Comparison of ENCODE assay signal across 28 mouse cellular contexts in genomic region chr9:78355611-78356010, GRCm38 (mm10). TPM values are rescaled to one million over a fixed set of nuclear protein-coding genes. Genes with fewer than 3 reads are reported as not detected.
DNase-seq lines count a peak whose midpoint lies in the region; ATAC-seq and TF ChIP-seq lines count a peak whose summit lies in the region.
"Had no signal": no experiment of that assay in that cellular context is flagged by ENCODE, and none has a peak within 500 bp of the region (broad histone marks: within the 10 kb centered on the region; RNA-seq: fewer than 3 reads in every experiment).

TSS of gene Gsta2 (minus strand) at chr9:78355788.

- H3K4me1 ChIP-seq in kidney, embryonic 16.5 days (ENCODE audit: insufficient read depth, low read length): no peaks in the 10 kb centered on the region
- peaks cover 3% of the 10 kb centered on the region; the same call in 1 of the 2 replicates for H3K4me1 ChIP-seq in liver, postnatal 0 days (ENCODE audit: insufficient read depth)
- no peaks in the 10 kb centered on the region for H3K4me1 ChIP-seq in intestine, postnatal 0 days (replicated peaks; ENCODE audit: control insufficient read depth, insufficient read depth, low read length)
- H3K4me1 ChIP-seq in stomach, postnatal 0 days (replicated peaks; ENCODE audit: control insufficient read depth, insufficient read depth): no peaks in the 10 kb centered on the region
- H3K4me1 ChIP-seq: hindbrain, embryonic 12.5 days; lung, embryonic 15.5 days; midbrain, embryonic 10.5 days; midbrain, embryonic 15.5 days; neural tube, embryonic 15.5 days had no signal

- WGBS in kidney, embryonic 16.5 days: 89% methylated on average over 8 of the region's 8 CpGs
- 68% methylated on average over 8 of the region's 8 CpGs for WGBS in liver, postnatal 0 days (ENCODE audit: insufficient replicate concordance)
- 68% methylated on average over 8 of the region's 8 CpGs for WGBS in intestine, postnatal 0 days
- 88% methylated on average over 8 of the region's 8 CpGs for WGBS in stomach, postnatal 0 days

- H3K27me3 ChIP-seq in kidney, embryonic 16.5 days (ENCODE audit: insufficient read depth, low read length): no peaks in the 10 kb centered on the region
- H3K27me3 ChIP-seq in liver, postnatal 0 days (ENCODE audit: insufficient read depth, low read length): no peaks in the 10 kb centered on the region
- no peaks in the 10 kb centered on the region for H3K27me3 ChIP-seq in intestine, postnatal 0 days (replicated peaks; ENCODE audit: control insufficient read depth, insufficient read depth, low read length)
- no peaks in the 10 kb centered on the region for H3K27me3 ChIP-seq in stomach, postnatal 0 days (ENCODE audit: control insufficient read depth, insufficient read depth, low read length)
- H3K27me3 ChIP-seq: hindbrain, embryonic 12.5 days; lung, embryonic 15.5 days; midbrain, embryonic 15.5 days; neural tube, embryonic 15.5 days had no signal

- no peak within 1 kb of the TSS for H3K4me3 ChIP-seq in kidney, embryonic 16.5 days (ENCODE audit: low read length)
- H3K4me3 ChIP-seq in liver, postnatal 0 days (ENCODE audit: low read depth, low read length): no peak within 1 kb of the TSS
- no peak within 1 kb of the TSS for H3K4me3 ChIP-seq in intestine, postnatal 0 days (ENCODE audit: low read depth, low read length)
- H3K4me3 ChIP-seq in stomach, postnatal 0 days (ENCODE audit: low read depth, low read length): no peak within 1 kb of the TSS
- H3K4me3 ChIP-seq: hindbrain, embryonic 12.5 days; lung, embryonic 15.5 days; midbrain, embryonic 10.5 days; midbrain, embryonic 15.5 days; neural tube, embryonic 15.5 days had no signal

- ATAC-seq in kidney, embryonic 16.5 days (ENCODE audit: low FRiP score, low TSS enrichment): no peak
- ATAC-seq in liver, postnatal 0 days: 0 out of 2 replicates have a peak, but pooled peaks have one; percentile 10
- ATAC-seq in intestine, postnatal 0 days: 0 out of 2 replicates have a peak, but pooled peaks have one; percentile 42
- no peak for ATAC-seq in stomach, postnatal 0 days (ENCODE audit: low FRiP score, low TSS enrichment)
- ATAC-seq: activated CD4-positive, CD25-positive, alpha-beta regulatory T cell, adult 4 months; forebrain, embryonic 14.5 days; midbrain, embryonic 15.5 days had no signal

- no peak within 1 kb of the TSS for H3K9ac ChIP-seq in kidney, embryonic 16.5 days (replicated peaks; ENCODE audit: low read length)
- no peak within 1 kb of the TSS for H3K9ac ChIP-seq in liver, postnatal 0 days (replicated peaks)
- no peak within 1 kb of the TSS for H3K9ac ChIP-seq in intestine, postnatal 0 days (ENCODE audit: low read depth, low read length)
- no peak within 1 kb of the TSS for H3K9ac ChIP-seq in stomach, postnatal 0 days (ENCODE audit: low read length)
- H3K9ac ChIP-seq: hindbrain, embryonic 12.5 days; liver, embryonic 14.5 days; lung, embryonic 15.5 days; midbrain, embryonic 15.5 days; neural tube, embryonic 15.5 days had no signal

- no peak for TF ChIP-seq CTCF in liver, postnatal 0 days (IDR thresholded peaks at IDR 0.05; ENCODE audit: low read depth)
- TF ChIP-seq CTCF in intestine, postnatal 0 days (IDR thresholded peaks at IDR 0.05; ENCODE audit: low read depth): no peak
- TF ChIP-seq CTCF in stomach, postnatal 0 days (IDR thresholded peaks at IDR 0.05; ENCODE audit: low read depth): no peak

- H3K27ac ChIP-seq in kidney, embryonic 16.5 days (ENCODE audit: low read length): 0 out of 2 replicates have a peak within 1 kb of the TSS, but pooled peaks have one; percentile 50
- peak within 1 kb of the TSS; percentile 50 for H3K27ac ChIP-seq in liver, postnatal 0 days (ENCODE audit: low read depth)
- H3K27ac ChIP-seq in intestine, postnatal 0 days (ENCODE audit: low read depth, low read length): peak within 1 kb of the TSS; percentile 51
- no peak within 1 kb of the TSS for H3K27ac ChIP-seq in stomach, postnatal 0 days (replicated peaks)
- H3K27ac ChIP-seq: hindbrain, embryonic 12.5 days; liver, embryonic 14.5 days; lung, embryonic 15.5 days; midbrain, embryonic 10.5 days; midbrain, embryonic 15.5 days; neural tube, embryonic 15.5 days had no signal

- no peak for TF ChIP-seq EP300 in liver, postnatal 0 days (IDR thresholded peaks at IDR 0.05; ENCODE audit: low read depth)
- no peak for TF ChIP-seq EP300 in stomach, postnatal 0 days (optimal IDR thresholded peaks at IDR 0.05)

- no peaks in the 10 kb centered on the region for H3K9me3 ChIP-seq in kidney, embryonic 16.5 days (ENCODE audit: low read length)
- H3K9me3 ChIP-seq in liver, postnatal 0 days (ENCODE audit: low read length): no peaks in the 10 kb centered on the region
- no peaks in the 10 kb centered on the region for H3K9me3 ChIP-seq in intestine, postnatal 0 days (ENCODE audit: control insufficient read depth)
- no peaks in the 10 kb centered on the region for H3K9me3 ChIP-seq in stomach, postnatal 0 days (ENCODE audit: control insufficient read depth, low read length)
- H3K9me3 ChIP-seq: hindbrain, embryonic 12.5 days; lung, embryonic 15.5 days; midbrain, embryonic 10.5 days; midbrain, embryonic 15.5 days; neural tube, embryonic 15.5 days had no signal

- no peak for DNase-seq in kidney, postnatal 4 days
- no peak for DNase-seq in liver, postnatal 0 days
- DNase-seq in liver: no peak
- DNase-seq in stomach, postnatal 0 days (ENCODE audit: low spot score): no peak
- DNase-seq in right cerebral cortex, postnatal 25 days: no peak
- DNase-seq: adrenal gland, adult 2 months; B cell, adult 2 months; cerebellum, adult 2 months; cerebellum, postnatal 14 days; gastrocnemius, postnatal 14 days; heart, postnatal 36 days; kidney, adult 18-20 months; retina, postnatal 1 day; right cerebral cortex, postnatal 14 days had no signal

- H3K36me3 ChIP-seq in kidney, embryonic 16.5 days (ENCODE audit: insufficient read depth, low read length): no peaks in the 10 kb centered on the region
- H3K36me3 ChIP-seq in liver, postnatal 0 days (replicated peaks; ENCODE audit: insufficient read depth, low read length): no peaks in the 10 kb centered on the region
- no peaks in the 10 kb centered on the region for H3K36me3 ChIP-seq in intestine, postnatal 0 days (ENCODE audit: control insufficient read depth, insufficient read depth)
- no peaks in the 10 kb centered on the region for H3K36me3 ChIP-seq in stomach, postnatal 0 days (ENCODE audit: control insufficient read depth, insufficient read depth, low read length)
- H3K36me3 ChIP-seq: hindbrain, embryonic 12.5 days; lung, embryonic 15.5 days; midbrain, embryonic 10.5 days; midbrain, embryonic 15.5 days; neural tube, embryonic 15.5 days had no signal

- no peak within 1 kb of the TSS for H3K4me2 ChIP-seq in kidney, embryonic 16.5 days (replicated peaks; ENCODE audit: low read depth, low read length)
- H3K4me2 ChIP-seq in liver, postnatal 0 days (ENCODE audit: low read depth, low read length): no peak within 1 kb of the TSS
- no peak within 1 kb of the TSS for H3K4me2 ChIP-seq in intestine, postnatal 0 days (replicated peaks; ENCODE audit: low read depth)
- H3K4me2 ChIP-seq in stomach, postnatal 0 days (replicated peaks; ENCODE audit: low read depth): no peak within 1 kb of the TSS
- H3K4me2 ChIP-seq: heart, embryonic 11.5 days; hindbrain, embryonic 12.5 days; lung, embryonic 15.5 days; midbrain, embryonic 15.5 days; neural tube, embryonic 15.5 days had no signal

RNA-seq across cellular contexts. Expression of gene Gsta2, which starts in this region (rescaled TPM):
- polyA plus RNA-seq in kidney, embryonic 16.5 days (2015; fragmentation: Nextera tagmentation; extraction: Ambion mirVana): 92.0 and 109 TPM in 2 replicates
- 1.3 and 2.3 TPM in 2 replicates for polyA plus RNA-seq in liver, postnatal 0 days (2015; fragmentation: Nextera tagmentation; extraction: Ambion mirVana)
- 94.5 and 130 TPM in 2 replicates for polyA plus RNA-seq in intestine, postnatal 0 days (2015; fragmentation: Nextera tagmentation; extraction: Ambion mirVana)
- polyA plus RNA-seq in stomach, postnatal 0 days (2015; fragmentation: Nextera tagmentation; extraction: Ambion mirVana): 69.4 and 82.2 TPM in 2 replicates
- polyA plus RNA-seq: activated CD4-positive, CD25-positive, alpha-beta regulatory T cell, adult 4 months; adrenal gland, adult 2 months; cerebellum, adult 2 months; embryonic facial prominence, embryonic 11.5 days; forebrain, embryonic 14.5 days; heart, embryonic 11.5 days; hindbrain, embryonic 12.5 days; large intestine, adult 2 months; limb, embryonic 11.5 days; midbrain, embryonic 10.5 days; midbrain, embryonic 15.5 days; neural tube, embryonic 15.5 days had no signal

Comparison
In these comparisons a context has a peak if more than half of its experiments do, and no peak if none do; other contexts are left out.
1. RNA of gene Gsta2 (polyA plus RNA-seq): 92.0 to 109 TPM in kidney, embryonic 16.5 days, 94.5 to 130 TPM in intestine, postnatal 0 days and 69.4 to 82.2 TPM in stomach, postnatal 0 days; 1.3 to 2.3 TPM in liver, postnatal 0 days; every median in the first group is over 10 times any median in the second.
2. ATAC-seq: peak in liver, postnatal 0 days (single experiment) and intestine, postnatal 0 days (single experiment); none in kidney, embryonic 16.5 days (single experiment) and stomach, postnatal 0 days (single experiment).